ENCODE assay signal across 37 mouse cellular contexts in the genomic region with DNA sequence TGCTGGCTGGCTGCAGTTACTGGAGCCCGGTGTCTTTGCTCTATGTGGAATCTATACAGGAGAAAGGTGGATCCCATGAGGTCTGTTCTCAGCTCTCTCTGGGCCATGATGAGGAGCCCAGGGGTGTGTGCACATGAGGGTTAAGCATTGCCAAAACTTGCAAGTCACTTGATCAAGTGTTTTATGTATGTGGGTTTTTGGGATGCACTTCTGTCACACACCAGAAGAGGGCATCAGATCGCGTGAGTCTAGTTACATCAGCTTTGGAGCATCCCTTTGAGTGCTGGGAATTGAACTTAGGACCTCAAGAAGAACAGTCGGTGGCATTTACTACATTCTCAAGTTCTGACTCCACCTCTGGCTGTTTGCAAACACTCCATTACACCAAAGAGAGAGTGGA. TPM values are rescaled to one million over a fixed set of nuclear protein-coding genes. Genes with fewer than 3 reads are reported as not detected.
DNase-seq lines count a peak whose midpoint lies in the region; ATAC-seq and TF ChIP-seq lines count a peak whose summit lies in the region.
"Had no signal": no experiment of that assay in that cellular context is flagged by ENCODE, and none has a peak within 500 bp of the region (broad histone marks: within the 10 kb centered on the region; RNA-seq: fewer than 3 reads in every experiment).

No protein-coding gene starts in this region.

- H3K4me3 ChIP-seq in intestine, postnatal 0 days (ENCODE audit: low read depth, low read length), result no peak overlapping the region
- H3K4me3 ChIP-seq in intestine, embryonic 16.5 days (ENCODE audit: low read length), result no peak overlapping the region
- H3K4me3 ChIP-seq in lung, embryonic 15.5 days, result no peak overlapping the region
- no peak overlapping the region for H3K4me3 ChIP-seq in CH12.LX (replicated peaks in 1 of 3; ENCODE audit: low read depth in 2 of 3, low read length in 2 of 3, poor library complexity in 1 of 3)
- H3K4me3 ChIP-seq: embryonic facial prominence, embryonic 10.5 days; embryonic facial prominence, embryonic 15.5 days; forebrain, embryonic 13.5 days; intestine, embryonic 15.5 days; limb, embryonic 15.5 days; liver, embryonic 15.5 days; megakaryocyte, embryonic 14.5 days; midbrain, embryonic 15.5 days; neural tube, embryonic 15.5 days had no signal

- no peaks in the 10 kb centered on the region for H3K79me2 ChIP-seq in CH12.LX (replicated peaks; ENCODE audit: control insufficient read depth, extremely low read depth, insufficient read depth, poor library complexity, severe bottlenecking)

- DNase-seq in lung, adult 18-20 months, result no peak
- DNase-seq in CH12.LX (ENCODE audit: extremely low read depth) (no peak), NIH3T3 (ENCODE audit: low read depth) (peak; percentile 4)
- no peak for DNase-seq in left cerebral cortex, adult 8-10 months (ENCODE audit: low spot score in 2 of 2)
- DNase-seq: adrenal gland, adult 2 months; adrenal gland, postnatal 36 days; cerebellum, adult 2 months; cerebellum, postnatal 25 days; gastrocnemius, postnatal 36 days; kidney, adult 9 months; kidney, postnatal 25 days; left cerebral cortex, postnatal 4 days; lung, postnatal 36 days; retina, postnatal 1 day; right cerebral cortex, postnatal 14 days; thymus, postnatal 14 days had no signal

- no peak for TF ChIP-seq POLR2A in CH12.LX (IDR thresholded peaks at IDR 0.05; ENCODE audit: low read depth, low read length)

- no peak for TF ChIP-seq EP300 in CH12.LX (IDR thresholded peaks at IDR 0.05; ENCODE audit: low read length)

- H3K27me3 ChIP-seq in intestine, postnatal 0 days (replicated peaks; ENCODE audit: control insufficient read depth, insufficient read depth, low read length), result no peaks in the 10 kb centered on the region
- H3K27me3 ChIP-seq in intestine, embryonic 16.5 days (replicated peaks; ENCODE audit: control insufficient read depth, insufficient read depth, low read length), result no peaks in the 10 kb centered on the region
- no peaks in the 10 kb centered on the region for H3K27me3 ChIP-seq in lung, embryonic 15.5 days
- H3K27me3 ChIP-seq in CH12.LX (replicated peaks), result peaks cover 6% of the 10 kb centered on the region
- H3K27me3 ChIP-seq: embryonic facial prominence, embryonic 15.5 days; forebrain, embryonic 13.5 days; intestine, embryonic 15.5 days; limb, embryonic 15.5 days; liver, embryonic 15.5 days; midbrain, embryonic 15.5 days; neural tube, embryonic 15.5 days had no signal

- 65% methylated on average over 4 of the region's 4 CpGs for WGBS in intestine, postnatal 0 days
- WGBS in intestine, embryonic 16.5 days, result 66% methylated on average over 4 of the region's 4 CpGs
- 23% methylated on average over 4 of the region's 4 CpGs for WGBS in lung, embryonic 15.5 days

- H3K9me3 ChIP-seq in intestine, postnatal 0 days (ENCODE audit: control insufficient read depth), result no peaks in the 10 kb centered on the region
- H3K9me3 ChIP-seq in intestine, embryonic 16.5 days (ENCODE audit: control insufficient read depth, low read length), result no peaks in the 10 kb centered on the region
- H3K9me3 ChIP-seq in lung, embryonic 15.5 days, result no peaks in the 10 kb centered on the region
- no peaks in the 10 kb centered on the region for H3K9me3 ChIP-seq in CH12.LX (replicated peaks; ENCODE audit: low read length)
- H3K9me3 ChIP-seq: embryonic facial prominence, embryonic 15.5 days; forebrain, embryonic 13.5 days; intestine, embryonic 15.5 days; limb, embryonic 15.5 days; liver, embryonic 15.5 days; neural tube, embryonic 15.5 days had no signal

- ATAC-seq in intestine, postnatal 0 days, result no peak
- no peak for ATAC-seq in intestine, embryonic 16.5 days
- ATAC-seq in lung, embryonic 15.5 days (ENCODE audit: borderline replicate concordance, extremely low read depth, low FRiP score, low TSS enrichment), result no peak
- no peak for ATAC-seq in activated CD4-positive, CD25-positive, alpha-beta regulatory T cell, adult 4 months
- ATAC-seq: forebrain, embryonic 13.5 days; hindbrain, embryonic 16.5 days; intestine, embryonic 15.5 days; midbrain, embryonic 15.5 days had no signal

- no peak overlapping the region for H3K9ac ChIP-seq in intestine, postnatal 0 days (ENCODE audit: low read depth, low read length)
- H3K9ac ChIP-seq in intestine, embryonic 16.5 days (ENCODE audit: low read depth, low read length), result no peak overlapping the region
- H3K9ac ChIP-seq in lung, embryonic 15.5 days, result no peak overlapping the region
- no peak overlapping the region for H3K9ac ChIP-seq in CH12.LX (ENCODE audit: insufficient read depth, low read depth)
- H3K9ac ChIP-seq: embryonic facial prominence, embryonic 15.5 days; forebrain, embryonic 13.5 days; intestine, embryonic 15.5 days; limb, embryonic 15.5 days; liver, embryonic 15.5 days; midbrain, embryonic 15.5 days; neural tube, embryonic 15.5 days had no signal

- TF ChIP-seq CTCF in intestine, postnatal 0 days (IDR thresholded peaks at IDR 0.05; ENCODE audit: low read depth), result peak; percentile 47
- TF ChIP-seq CTCF in CH12.LX (conservative IDR thresholded peaks at IDR 0.05 in 1 of 2, IDR thresholded peaks at IDR 0.05 in 1 of 2; ENCODE audit: low read depth in 2 of 2, low read length in 2 of 2), result peak; percentile 30 to 31; a peak in 3 of 4 replicates

- H3K4me1 ChIP-seq in intestine, postnatal 0 days (replicated peaks; ENCODE audit: control insufficient read depth, insufficient read depth, low read length), result no peaks in the 10 kb centered on the region
- peaks cover 17% of the 10 kb centered on the region for H3K4me1 ChIP-seq in intestine, embryonic 16.5 days (ENCODE audit: control insufficient read depth, insufficient read depth, low read length)
- H3K4me1 ChIP-seq in lung, embryonic 15.5 days, result peaks cover 63% of the 10 kb centered on the region
- peaks cover 14 to 56% of the 10 kb centered on the region in 2 experiments for H3K4me1 ChIP-seq in CH12.LX (ENCODE audit: control insufficient read depth in 1 of 2, insufficient read depth in 2 of 2)
- H3K4me1 ChIP-seq: embryonic facial prominence, embryonic 15.5 days; forebrain, embryonic 13.5 days; limb, embryonic 15.5 days; midbrain, embryonic 15.5 days; neural tube, embryonic 15.5 days had no signal

- dilution Hi-C loops in CH12.LX (cut with MboI; ENCODE audit: extremely low pct_ligation_motif_present, extremely low pct_unique_long_range_greater_than_20kb, low sequenced_read_pairs), result no loop called here

- H3K27ac ChIP-seq in intestine, postnatal 0 days (ENCODE audit: low read depth, low read length), result no peak overlapping the region
- H3K27ac ChIP-seq in intestine, embryonic 16.5 days (ENCODE audit: low read length), result no peak overlapping the region
- peak overlapping the region; percentile 91 for H3K27ac ChIP-seq in lung, embryonic 15.5 days
- H3K27ac ChIP-seq in CH12.LX (ENCODE audit: insufficient read depth, low read depth), result no peak overlapping the region
- H3K27ac ChIP-seq: embryonic facial prominence, embryonic 10.5 days; embryonic facial prominence, embryonic 15.5 days; forebrain, embryonic 13.5 days; intestine, embryonic 15.5 days; limb, embryonic 15.5 days; liver, embryonic 15.5 days; midbrain, embryonic 15.5 days; neural tube, embryonic 15.5 days had no signal

- TF ChIP-seq RAD21 in CH12.LX (IDR thresholded peaks at IDR 0.05; ENCODE audit: low read depth, low read length), result no peak

- H3K36me3 ChIP-seq in intestine, postnatal 0 days (ENCODE audit: control insufficient read depth, insufficient read depth), result no peaks in the 10 kb centered on the region
- no peaks in the 10 kb centered on the region for H3K36me3 ChIP-seq in intestine, embryonic 16.5 days (ENCODE audit: control insufficient read depth, insufficient read depth, low read length)
- H3K36me3 ChIP-seq in lung, embryonic 15.5 days, result no peaks in the 10 kb centered on the region
- H3K36me3 ChIP-seq in CH12.LX (replicated peaks in 1 of 2; ENCODE audit: control insufficient read depth in 1 of 2, insufficient read depth in 1 of 2, low read length in 1 of 2), result no peaks in the 10 kb centered on the region
- H3K36me3 ChIP-seq: embryonic facial prominence, embryonic 10.5 days; embryonic facial prominence, embryonic 15.5 days; intestine, embryonic 15.5 days; limb, embryonic 15.5 days; liver, embryonic 15.5 days; midbrain, embryonic 15.5 days; neural tube, embryonic 15.5 days had no signal

- no peak overlapping the region for H3K4me2 ChIP-seq in intestine, postnatal 0 days (replicated peaks; ENCODE audit: low read depth)
- H3K4me2 ChIP-seq in intestine, embryonic 16.5 days (ENCODE audit: low read depth, low read length), result no peak overlapping the region
- H3K4me2 ChIP-seq in lung, embryonic 15.5 days, result no peak overlapping the region
- no peak overlapping the region for H3K4me2 ChIP-seq in CH12.LX (ENCODE audit: insufficient read depth, low read depth, poor library complexity, severe bottlenecking)
- H3K4me2 ChIP-seq: embryonic facial prominence, embryonic 15.5 days; forebrain, embryonic 13.5 days; intestine, embryonic 15.5 days; limb, embryonic 15.5 days; liver, embryonic 15.5 days; midbrain, embryonic 15.5 days; neural tube, embryonic 15.5 days had no signal

- in situ Hi-C loops in CH12.LX (cut with MboI; ENCODE audit: low pct_ligation_motif_present, low pct_unique_long_range_greater_than_20kb, low sequenced_read_pairs), result no loop called here

RNA-seq across cellular contexts. Expression of a gene that starts 14.9 kb away (rescaled TPM):
- 0.18 and 0.25 TPM in 2 replicates for polyA plus RNA-seq in intestine, postnatal 0 days (2015; fragmentation: Nextera tagmentation; extraction: Ambion mirVana)
- polyA plus RNA-seq in intestine, embryonic 16.5 days (2015; fragmentation: Nextera tagmentation; extraction: Ambion mirVana), result 2.5 TPM in 2 replicates
- 2.3 and 3.1 TPM in 2 replicates for polyA plus RNA-seq in lung, embryonic 15.5 days (2015; fragmentation: Nextera tagmentation; extraction: Ambion mirVana)
- total RNA-seq in CH12.LX (2012; rRNA removed) (not detected in 2 replicates), CH12.LX (2014; rRNA removed) (not detected in 2 replicates)
- polyA plus RNA-seq in CH12.LX (2012; ENCODE audit: insufficient read length, low read depth), result not detected in 2 replicates
- total RNA-seq in left cerebral cortex, adult 8-10 months (2022), result not detected
- polyA plus RNA-seq in activated CD4-positive, CD25-positive, alpha-beta regulatory T cell, adult 4 months (2017; shearing (Covaris generic)), result not detected
- total RNA-seq: adrenal gland, adult 2 months; adrenal gland, postnatal 36 days; gastrocnemius, postnatal 36 days; heart, adult 8-10 months; heart, postnatal 25 days; layer of hippocampus, adult 18-20 months; layer of hippocampus, postnatal 25 days; left cerebral cortex, postnatal 4 days had no signal
- polyA plus RNA-seq: adrenal gland, adult 2 months; C2C12; cerebellum, adult 2 months; forebrain, embryonic 13.5 days; heart, embryonic 14.5 days; hindbrain, embryonic 11.5 days; hindbrain, embryonic 16.5 days; liver, embryonic 15.5 days; midbrain, embryonic 15.5 days; neural tube, embryonic 15.5 days had no signal

RNA-seq across cellular contexts. Expression of a gene that starts 29.9 kb away (rescaled TPM):
- polyA plus RNA-seq in intestine, postnatal 0 days (2015; fragmentation: Nextera tagmentation; extraction: Ambion mirVana), result 20.9 and 23.9 TPM in 2 replicates
- polyA plus RNA-seq in intestine, embryonic 16.5 days (2015; fragmentation: Nextera tagmentation; extraction: Ambion mirVana), result 10.3 and 11.6 TPM in 2 replicates
- polyA plus RNA-seq in lung, embryonic 15.5 days (2015; fragmentation: Nextera tagmentation; extraction: Ambion mirVana), result 26.2 and 27.8 TPM in 2 replicates
- not detected in 2 replicates for total RNA-seq in CH12.LX (2012; rRNA removed)
- not detected in 2 replicates for total RNA-seq in CH12.LX (2014; rRNA removed)
- polyA plus RNA-seq in CH12.LX (2012; ENCODE audit: insufficient read length, low read depth), result not detected in 2 replicates
- total RNA-seq in left cerebral cortex, adult 8-10 months (2022), result not detected
- not detected for polyA plus RNA-seq in activated CD4-positive, CD25-positive, alpha-beta regulatory T cell, adult 4 months (2017; shearing (Covaris generic))
- total RNA-seq: gastrocnemius, postnatal 36 days; layer of hippocampus, adult 18-20 months; layer of hippocampus, postnatal 25 days; left cerebral cortex, postnatal 4 days had no signal
- polyA plus RNA-seq: C2C12; cerebellum, adult 2 months; embryonic facial prominence, embryonic 15.5 days; forebrain, embryonic 13.5 days; hindbrain, embryonic 11.5 days; hindbrain, embryonic 16.5 days; limb, embryonic 15.5 days; midbrain, embryonic 15.5 days had no signal

RNA-seq across cellular contexts. Expression of a gene that starts 31.3 kb away (rescaled TPM):
- 8.2 and 8.4 TPM in 2 replicates for polyA plus RNA-seq in intestine, postnatal 0 days (2015; fragmentation: Nextera tagmentation; extraction: Ambion mirVana)
- polyA plus RNA-seq in intestine, embryonic 16.5 days (2015; fragmentation: Nextera tagmentation; extraction: Ambion mirVana), result 2.8 and 4.8 TPM in 2 replicates
- 14.1 and 16.5 TPM in 2 replicates for polyA plus RNA-seq in lung, embryonic 15.5 days (2015; fragmentation: Nextera tagmentation; extraction: Ambion mirVana)
- total RNA-seq in CH12.LX (2012; rRNA removed), result 16.9 and 17.2 TPM in 2 replicates
- 13.0 and 13.3 TPM in 2 replicates for total RNA-seq in CH12.LX (2014; rRNA removed)
- 24.5 and 29.9 TPM in 2 replicates for polyA plus RNA-seq in CH12.LX (2012; ENCODE audit: insufficient read length, low read depth)
- 10 to 100 TPM; 27.2 to 31.6 (median 27.7) TPM for total RNA-seq in left cerebral cortex, adult 8-10 months (2022)
- 1 to 10 TPM; 5.9 to 7.2 TPM for polyA plus RNA-seq in activated CD4-positive, CD25-positive, alpha-beta regulatory T cell, adult 4 months (2017; shearing (Covaris generic))

RNA-seq across cellular contexts. Expression of a gene that starts 47.4 kb away (rescaled TPM):
- polyA plus RNA-seq in intestine, postnatal 0 days (2015; fragmentation: Nextera tagmentation; extraction: Ambion mirVana), result 442 and 454 TPM in 2 replicates
- polyA plus RNA-seq in intestine, embryonic 16.5 days (2015; fragmentation: Nextera tagmentation; extraction: Ambion mirVana), result 471 and 487 TPM in 2 replicates
- 477 and 524 TPM in 2 replicates for polyA plus RNA-seq in lung, embryonic 15.5 days (2015; fragmentation: Nextera tagmentation; extraction: Ambion mirVana)
- 3,654 and 3,770 TPM in 2 replicates for total RNA-seq in CH12.LX (2012; rRNA removed)
- total RNA-seq in CH12.LX (2014; rRNA removed), result 1,686 and 1,748 TPM in 2 replicates
- 705 and 1,020 TPM in 2 replicates for polyA plus RNA-seq in CH12.LX (2012; ENCODE audit: insufficient read length, low read depth)
- 100 to 1,000 TPM; 616 to 845 (median 743) TPM for total RNA-seq in left cerebral cortex, adult 8-10 months (2022)
- polyA plus RNA-seq in activated CD4-positive, CD25-positive, alpha-beta regulatory T cell, adult 4 months (2017; shearing (Covaris generic)), result 1,000 to 10,000 TPM; 1,181 to 1,680 TPM

Comparison
In these comparisons a context has a peak if more than half of its experiments do, and no peak if none do; other contexts are left out.
1. RNA of a gene that starts 29.9 kb away (polyA plus RNA-seq): 26.2 to 27.8 TPM in lung, embryonic 15.5 days, 20.9 to 23.9 TPM in intestine, postnatal 0 days and 10.3 to 11.6 TPM in intestine, embryonic 16.5 days; not detected in CH12.LX and not detected in activated CD4-positive, CD25-positive, alpha-beta regulatory T cell, adult 4 months; every median in the first group is over 10 times any median in the second.